Mouse (Mus musculus): Measurements from ENCODE around the gene Rpl36a.

Rpl36a gene

GRCm38 (mm10) chrX:134599922-134600565, 14.6 kb downstream of the Rpl36a start:
- DNase-seq (ENCODE audit: low spot score in 2 of 2) = no peak

DNA sequence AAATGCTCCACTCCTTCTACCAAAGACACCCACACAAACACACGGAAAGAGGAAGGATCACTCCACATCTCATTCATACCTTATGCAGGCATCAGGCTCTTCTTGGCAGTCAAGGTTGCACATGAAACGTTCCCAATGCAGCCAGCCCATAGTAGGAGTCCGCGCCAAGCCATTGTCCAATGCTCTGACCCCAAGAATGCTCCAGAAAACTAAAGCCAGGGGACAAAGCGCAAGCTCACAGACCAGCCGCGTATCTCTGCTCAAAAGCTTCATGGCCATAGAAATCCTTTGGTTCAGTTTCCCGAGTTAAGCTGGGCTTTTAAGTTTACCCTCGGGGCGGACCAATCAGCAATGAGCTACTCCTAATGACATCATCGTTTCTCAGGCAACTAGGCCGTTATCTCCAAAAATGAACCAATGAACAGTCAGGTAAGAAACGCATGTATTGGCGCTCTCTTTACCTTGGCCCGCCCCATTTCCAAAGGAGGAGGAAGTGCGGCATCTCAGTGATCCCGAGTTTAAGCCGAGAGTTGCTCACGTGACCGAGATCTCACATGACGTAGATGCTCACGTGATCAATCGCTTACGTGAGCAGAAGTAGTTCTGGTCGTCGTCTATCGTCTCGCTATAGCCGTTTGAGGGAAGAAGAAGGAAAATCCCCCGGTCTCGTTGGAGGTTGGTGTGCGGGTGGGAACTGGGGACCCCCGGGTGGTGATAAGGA, 15.4 kb downstream of the Rpl36a start, which contains the start of the genes Gla and Hnrnph2:
Gene Gla, minus strand, starts transcription at position 467 of the 721 bp plus-strand sequence.
Gene Hnrnph2, plus strand, starts transcription at position 521 of the 721 bp plus-strand sequence.
- peak; percentile 77 to 89 for DNase-seq (ENCODE audit: low spot score in 2 of 2)

DNA sequence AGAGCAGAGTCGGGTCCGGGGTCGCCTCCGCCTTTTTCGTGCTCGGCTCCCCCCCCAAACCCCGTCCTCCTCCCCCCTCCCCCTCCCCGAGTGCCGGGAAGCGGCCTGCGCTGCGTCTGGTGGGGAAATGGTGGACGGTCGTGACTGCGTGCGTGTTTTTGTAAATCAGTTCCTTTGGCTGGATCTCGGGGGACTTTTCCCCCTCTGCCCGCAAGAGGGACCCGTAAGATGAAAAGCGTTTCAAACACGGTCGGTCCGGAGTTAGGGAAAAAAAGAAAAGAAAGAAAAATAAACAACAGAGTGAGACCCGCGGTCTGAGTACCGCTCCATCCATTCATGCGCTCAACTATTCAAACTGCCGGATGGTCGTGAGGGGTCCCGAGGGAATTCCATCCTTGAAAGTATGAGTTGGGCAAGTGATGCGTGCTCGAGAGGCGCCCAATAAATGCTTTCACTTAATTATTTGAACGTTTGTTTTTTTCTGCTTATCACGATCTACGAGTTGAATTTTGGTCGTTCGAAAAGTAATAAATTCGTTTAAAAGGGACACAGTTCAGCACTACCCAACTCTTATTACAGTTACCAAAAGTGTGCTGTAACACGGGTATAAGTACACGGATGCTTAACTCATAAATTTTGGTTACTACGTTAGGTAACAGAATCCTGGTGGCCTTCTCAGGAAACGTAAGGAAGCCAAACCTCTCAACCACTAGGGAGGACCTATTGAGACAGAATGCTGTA, 16.1 kb downstream of the Rpl36a start:
- no peak for DNase-seq (ENCODE audit: low spot score in 2 of 2)

DNA sequence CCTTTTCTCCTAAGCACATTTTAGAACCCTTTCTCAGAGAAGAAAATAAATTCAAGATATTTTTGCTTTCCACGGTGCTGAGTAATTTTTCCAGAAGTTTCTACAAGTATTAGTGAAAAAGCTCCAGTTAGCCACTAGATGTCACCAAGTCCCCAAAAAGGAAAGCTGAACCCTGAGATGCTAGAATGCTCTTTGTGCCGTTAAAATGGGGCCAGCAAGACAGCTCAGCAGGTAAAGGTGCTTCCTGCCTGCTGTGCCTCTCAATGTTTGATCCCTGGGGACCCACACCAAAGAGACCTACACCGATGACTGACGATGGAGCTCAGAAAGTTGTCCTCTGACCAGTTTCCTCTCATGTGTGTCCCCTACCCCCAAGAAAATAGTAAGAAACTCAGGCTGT, 24.0 kb downstream of the Rpl36a start:
- DNase-seq (ENCODE audit: low spot score in 2 of 2) = no peak

DNA sequence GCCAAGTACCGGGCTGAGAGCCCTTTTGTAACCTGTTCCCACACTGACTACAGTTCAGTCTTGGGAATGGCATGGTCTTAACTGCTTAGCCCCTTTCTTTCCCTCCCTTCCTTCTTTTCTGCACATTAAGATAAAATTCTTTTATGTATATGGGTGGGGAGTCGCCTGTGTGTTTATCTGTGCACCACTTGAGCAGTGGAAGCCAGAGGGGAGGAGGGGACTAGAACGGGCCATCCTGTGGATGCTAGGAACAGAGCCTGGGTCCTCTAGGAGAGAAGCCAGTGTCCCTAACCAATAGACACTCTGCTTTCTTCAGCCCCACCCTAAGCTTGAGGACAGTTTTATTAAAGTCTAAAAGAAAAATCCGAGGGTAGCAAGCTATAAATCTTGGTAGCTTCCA, 25.5 kb downstream of the Rpl36a start:
- no peak for DNase-seq (ENCODE audit: low spot score in 2 of 2)

DNA sequence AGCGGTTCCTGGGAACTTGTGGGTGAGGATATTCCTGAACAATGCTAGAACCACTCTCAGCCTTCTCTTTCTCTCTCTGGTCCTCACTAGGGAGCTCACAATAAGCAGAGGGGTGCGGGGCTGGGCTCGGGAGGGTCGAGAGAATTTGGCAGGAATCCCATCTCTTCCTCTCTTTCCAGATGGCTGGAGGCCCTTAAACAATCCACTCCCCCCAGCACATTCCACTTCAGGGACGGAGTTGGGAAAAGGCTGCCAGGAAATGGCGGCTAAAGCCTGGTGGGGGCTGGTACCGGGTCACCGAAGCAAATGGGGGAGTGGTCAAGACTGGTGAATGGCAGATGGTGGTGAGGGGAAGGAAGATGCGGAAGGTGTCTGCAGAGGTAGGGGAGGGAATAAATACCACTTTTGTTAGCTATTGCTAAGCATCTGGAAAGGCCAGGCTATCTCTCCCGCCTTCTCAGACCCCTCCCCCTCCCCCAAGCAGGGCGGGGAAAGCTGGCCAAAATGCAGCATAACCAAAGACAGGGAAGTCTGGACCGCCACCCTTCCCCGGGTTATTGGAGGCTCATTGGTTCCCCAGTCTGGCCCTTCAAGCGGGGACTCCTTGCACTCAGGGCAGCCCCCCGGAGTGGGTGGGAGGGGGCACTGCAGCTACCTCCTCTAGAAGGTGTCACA, 27.0 kb downstream of the Rpl36a start:
- DNase-seq (ENCODE audit: low spot score in 2 of 2) = peak; percentile 20 to 44

DNA sequence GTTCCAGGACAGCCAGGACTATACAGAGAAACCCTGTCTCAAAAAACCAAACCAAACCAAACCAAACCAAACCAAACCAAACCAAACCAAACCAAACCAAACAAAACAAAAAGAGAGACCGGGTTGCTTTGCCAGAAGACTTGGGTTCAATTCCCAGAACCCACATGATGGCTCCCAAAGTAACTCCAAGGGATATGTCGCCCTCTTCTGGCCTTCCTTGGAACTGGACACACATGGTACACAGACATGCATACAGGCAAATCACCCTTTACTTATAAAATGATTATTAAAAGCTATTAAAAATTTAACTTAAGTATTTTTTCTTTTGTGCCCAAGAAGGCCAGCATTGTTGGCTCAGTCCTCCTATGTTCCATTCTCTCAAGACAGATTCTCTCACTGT, 28.9 kb downstream of the Rpl36a start:
- peak; percentile 28 to 60 for DNase-seq (ENCODE audit: low spot score in 2 of 2)

DNA sequence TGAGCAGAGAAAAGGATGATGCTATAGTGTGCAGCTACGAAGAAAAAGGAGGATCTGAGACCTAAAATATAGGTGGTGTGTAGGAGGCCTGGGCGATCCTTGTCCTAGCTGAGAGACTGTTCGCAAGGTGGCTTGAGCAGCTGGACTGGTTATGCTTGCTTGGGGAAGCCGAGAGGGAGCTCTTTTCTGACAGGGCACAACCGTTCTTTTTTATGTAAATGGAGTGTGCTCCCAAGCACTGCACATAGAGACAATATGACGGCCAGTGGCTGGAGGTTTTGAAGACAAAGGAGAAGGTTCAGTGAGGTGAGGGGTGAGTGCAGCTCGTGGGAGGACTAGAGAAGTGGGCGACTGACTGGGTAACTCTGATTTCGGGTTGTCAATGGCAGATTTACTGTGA, 34.2 kb downstream of the Rpl36a start:
- no peak for DNase-seq (ENCODE audit: low spot score in 2 of 2)

- no peak for DNase-seq (ENCODE audit: low spot score in 2 of 2)
Measured at GRCm38 (mm10) chrX:134620254-134620865, 34.9 kb downstream of the Rpl36a start.

DNA sequence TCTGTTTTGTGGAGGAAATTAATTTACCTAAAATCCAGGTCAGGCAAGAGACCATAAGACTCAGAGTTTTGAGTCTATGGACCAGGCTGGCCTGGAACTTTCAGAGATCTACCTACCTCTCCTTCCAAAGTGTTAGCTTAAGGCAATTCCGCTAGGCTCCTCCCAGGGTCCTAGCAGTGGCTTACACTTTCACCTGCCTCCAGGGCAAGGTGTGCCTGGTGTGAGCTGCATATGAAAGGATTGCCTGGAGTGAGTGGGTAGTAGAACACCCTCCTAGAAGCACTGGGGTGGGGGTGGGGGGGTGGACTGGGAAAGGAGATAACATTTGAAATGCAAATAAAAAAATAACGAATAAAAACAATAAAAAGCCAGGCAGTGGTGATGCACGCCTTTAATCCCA, 36.2 kb downstream of the Rpl36a start:
- DNase-seq (ENCODE audit: low spot score in 2 of 2) = no peak

DNA sequence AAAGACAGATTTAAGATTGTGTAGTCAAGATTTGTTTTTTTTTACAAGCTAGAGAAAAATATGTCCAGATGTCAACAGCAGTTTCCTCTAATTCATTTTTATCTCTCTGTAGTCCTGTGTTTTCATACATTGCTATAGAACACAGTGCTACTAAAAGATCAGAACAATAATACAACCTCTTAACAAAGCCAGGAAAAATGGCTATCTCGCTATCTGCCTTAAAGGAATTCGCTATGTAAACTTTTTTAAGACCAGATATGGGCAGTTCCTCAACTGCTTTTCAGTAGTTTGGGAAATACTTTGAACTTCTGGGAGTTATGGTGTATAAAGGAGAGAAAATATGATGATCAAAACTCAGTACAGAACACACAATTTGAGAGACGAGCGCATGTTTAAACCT, 37.9 kb downstream of the Rpl36a start:
- no peak for DNase-seq (ENCODE audit: low spot score in 2 of 2)

- DNase-seq (ENCODE audit: low spot score in 2 of 2) = no peak
Measured at GRCm38 (mm10) chrX:134628200-134628599, 42.7 kb downstream of the Rpl36a start.

- DNase-seq (ENCODE audit: low spot score in 2 of 2) = no peak
Measured at GRCm38 (mm10) chrX:134632710-134633109, 47.3 kb downstream of the Rpl36a start.

DNA sequence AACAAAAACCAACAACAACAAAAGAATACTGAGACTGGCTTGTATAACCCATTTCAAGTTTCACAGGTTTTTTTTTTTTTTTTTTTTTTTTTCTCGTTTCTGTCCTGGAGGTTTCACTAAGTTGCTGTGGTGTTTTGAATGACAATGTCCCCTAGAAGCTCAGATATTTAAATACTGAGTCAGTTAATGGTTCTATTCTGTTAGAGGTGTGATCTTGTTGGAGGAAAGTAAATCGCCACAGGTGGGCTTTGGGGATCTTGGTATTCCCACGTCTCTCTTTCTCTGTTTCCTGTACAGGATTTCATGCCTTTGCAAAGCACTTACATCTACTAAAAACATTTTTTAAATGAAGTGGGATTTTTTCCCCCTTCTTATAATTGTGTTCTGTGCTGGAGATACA, 49.7 kb downstream of the Rpl36a start:
- no peak for DNase-seq (ENCODE audit: low spot score in 2 of 2)

DNA sequence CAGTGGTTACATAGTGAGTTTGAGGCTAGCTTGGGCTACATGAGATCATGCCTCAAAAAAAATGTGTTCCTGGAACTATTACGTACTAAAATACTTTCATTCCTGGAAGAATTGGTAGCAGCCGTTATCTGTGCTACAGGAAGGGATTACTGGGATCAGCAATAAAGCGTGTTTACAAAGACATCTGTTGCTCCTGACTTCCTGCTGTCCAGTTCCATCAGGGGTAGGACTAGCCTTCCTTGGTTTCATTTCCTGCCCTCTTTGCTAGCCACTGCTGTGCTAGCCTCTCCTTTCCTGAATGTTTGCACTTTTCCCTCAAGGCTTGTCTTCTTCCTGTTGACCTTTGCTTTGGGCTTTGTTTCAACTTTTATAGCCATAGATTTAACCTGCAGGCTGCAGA, 50.4 kb downstream of the Rpl36a start:
- no peak for DNase-seq (ENCODE audit: low spot score in 2 of 2)

All from spleen, postnatal 10 days (tissue).